Mouse (Mus musculus) granulocyte monocyte progenitor cell, adult 5-6 weeks (primary cell): ENCODE results near the gene Fto. TPM values are rescaled to one million over a fixed set of nuclear protein-coding genes. Genes with fewer than 3 reads are reported as not detected.

Experiments used
- ATAC-seq: replicated peaks from 2 replicates; pipeline ENCODE4 v1.8.0; 2016; ENCODE audit warnings: mild to moderate bottlenecking, moderate TSS enrichment, inconsistent platforms; ENCODE audit not compliant: poor library complexity, severe bottlenecking
- total RNA-seq, 2 experiments: library from RNA; stranded (forward) in 1 of 2; stranded (reverse) in 1 of 2; fragments of 200-712, 200-1000 nt in 1 of 2; fragments of >200 nt in 1 of 2; fragmentation: Nextera tagmentation in 1 of 2; gene quantifications; 2 replicates each; pipeline ENCODE4 v1.2.3; 2014 to 2017

Gene Fto
- total RNA-seq, 2 experiments from 2014 or later: 31.4 to 61.5 TPM

- ATAC-seq: no peak
These were observed 122.7 kb downstream of the Fto start for GRCm38 (mm10) chr8:91436036-91436435.

- ATAC-seq: no peak
These were observed 130.6 kb downstream of the Fto start for GRCm38 (mm10) chr8:91443911-91444310.

- no peak for ATAC-seq
These were observed 131.5 kb downstream of the Fto start for GRCm38 (mm10) chr8:91444636-91445410.

GRCm38 (mm10) chr8:91445516-91445915, 132.2 kb downstream of the Fto start:
- no peak for ATAC-seq

GRCm38 (mm10) chr8:91446008-91446407, 132.7 kb downstream of the Fto start:
- no peak for ATAC-seq

GRCm38 (mm10) chr8:91448667-91449329, 135.5 kb downstream of the Fto start:
- no peak for ATAC-seq

- no peak for ATAC-seq
These were observed 141.6 kb downstream of the Fto start for GRCm38 (mm10) chr8:91454926-91455325.

- ATAC-seq: no peak
These were observed 142.3 kb downstream of the Fto start for GRCm38 (mm10) chr8:91455591-91455990.

GRCm38 (mm10) chr8:91458016-91458415, 144.7 kb downstream of the Fto start:
- ATAC-seq: no peak

GRCm38 (mm10) chr8:91460965-91461364, 147.6 kb downstream of the Fto start:
- no peak for ATAC-seq

- no peak for ATAC-seq
These were observed 150.4 kb downstream of the Fto start for GRCm38 (mm10) chr8:91463757-91464156.

- ATAC-seq: no peak
These were observed 154.1 kb downstream of the Fto start for GRCm38 (mm10) chr8:91467463-91467862.

GRCm38 (mm10) chr8:91467881-91468534, 154.7 kb downstream of the Fto start:
- no peak for ATAC-seq

GRCm38 (mm10) chr8:91469441-91469840, 156.1 kb downstream of the Fto start:
- no peak for ATAC-seq

- ATAC-seq: no peak
These were observed 161.5 kb downstream of the Fto start for GRCm38 (mm10) chr8:91474731-91475279.

- no peak for ATAC-seq
These were observed 163.7 kb downstream of the Fto start for GRCm38 (mm10) chr8:91476988-91477387.

- no peak for ATAC-seq
These were observed 164.1 kb downstream of the Fto start for GRCm38 (mm10) chr8:91477471-91477870.

GRCm38 (mm10) chr8:91482511-91482910, 169.2 kb downstream of the Fto start:
- no peak for ATAC-seq

GRCm38 (mm10) chr8:91486394-91486793, 173.1 kb downstream of the Fto start:
- no peak for ATAC-seq

- no peak for ATAC-seq
These were observed 174.1 kb downstream of the Fto start for GRCm38 (mm10) chr8:91487456-91487855.
